In genomic region chr4:108664407-108664806, GRCm38 (mm10) we compare ENCODE assay signal across 9 mouse cellular contexts. TPM values are rescaled to one million over a fixed set of nuclear protein-coding genes. Genes with fewer than 3 reads are reported as not detected.
DNase-seq lines count a peak whose midpoint lies in the region; ATAC-seq and TF ChIP-seq lines count a peak whose summit lies in the region.
"Had no signal": no experiment of that assay in that cellular context is flagged by ENCODE, and none has a peak within 500 bp of the region (broad histone marks: within the 10 kb centered on the region; RNA-seq: fewer than 3 reads in every experiment).

No protein-coding gene starts in this region.

- H3K4me2 ChIP-seq in intestine, embryonic 16.5 days (ENCODE audit: low read depth, low read length), result no peak overlapping the region
- H3K4me2 ChIP-seq in intestine, embryonic 15.5 days (replicated peaks), result no peak overlapping the region
- no peak overlapping the region for H3K4me2 ChIP-seq in intestine, postnatal 0 days (replicated peaks; ENCODE audit: low read depth)

- H3K9me3 ChIP-seq in intestine, embryonic 16.5 days (ENCODE audit: control insufficient read depth, low read length), result no peaks in the 10 kb centered on the region
- H3K9me3 ChIP-seq in intestine, embryonic 15.5 days, result no peaks in the 10 kb centered on the region
- H3K9me3 ChIP-seq in intestine, postnatal 0 days (ENCODE audit: control insufficient read depth), result no peaks in the 10 kb centered on the region

- no peak overlapping the region for H3K9ac ChIP-seq in intestine, embryonic 16.5 days (ENCODE audit: low read depth, low read length)
- H3K9ac ChIP-seq in intestine, embryonic 15.5 days, result no peak overlapping the region
- no peak overlapping the region for H3K9ac ChIP-seq in intestine, postnatal 0 days (ENCODE audit: low read depth, low read length)

- no peaks in the 10 kb centered on the region for H3K4me1 ChIP-seq in intestine, embryonic 16.5 days (ENCODE audit: control insufficient read depth, insufficient read depth, low read length)
- H3K4me1 ChIP-seq in intestine, embryonic 15.5 days (replicated peaks), result no peaks in the 10 kb centered on the region
- no peaks in the 10 kb centered on the region for H3K4me1 ChIP-seq in intestine, postnatal 0 days (replicated peaks; ENCODE audit: control insufficient read depth, insufficient read depth, low read length)

- 59% methylated on average over 2 of the region's 2 CpGs for WGBS in intestine, embryonic 16.5 days
- WGBS in intestine, embryonic 15.5 days, result 54% methylated on average over 2 of the region's 2 CpGs
- WGBS in intestine, postnatal 0 days, result 49% methylated on average over 2 of the region's 2 CpGs

- no peak overlapping the region for H3K27ac ChIP-seq in intestine, embryonic 16.5 days (ENCODE audit: low read length)
- no peak overlapping the region for H3K27ac ChIP-seq in intestine, embryonic 15.5 days
- H3K27ac ChIP-seq in intestine, postnatal 0 days (ENCODE audit: low read depth, low read length), result no peak overlapping the region

- H3K4me3 ChIP-seq in intestine, embryonic 16.5 days (ENCODE audit: low read length), result no peak overlapping the region
- H3K4me3 ChIP-seq in intestine, embryonic 15.5 days (replicated peaks), result no peak overlapping the region
- H3K4me3 ChIP-seq in intestine, postnatal 0 days (ENCODE audit: low read depth, low read length), result no peak overlapping the region

- H3K27me3 ChIP-seq in intestine, embryonic 16.5 days (replicated peaks; ENCODE audit: control insufficient read depth, insufficient read depth, low read length), result no peaks in the 10 kb centered on the region
- H3K27me3 ChIP-seq in intestine, embryonic 15.5 days (replicated peaks), result no peaks in the 10 kb centered on the region
- H3K27me3 ChIP-seq in intestine, postnatal 0 days (replicated peaks; ENCODE audit: control insufficient read depth, insufficient read depth, low read length), result no peaks in the 10 kb centered on the region

- peak; percentile 76 for TF ChIP-seq CTCF in intestine, postnatal 0 days (IDR thresholded peaks at IDR 0.05; ENCODE audit: low read depth)

- DNase-seq in B cell, adult 2 months, result peak; percentile 5 to 6
- DNase-seq in NIH3T3 (ENCODE audit: low read depth), result peak; percentile 70
- DNase-seq in spleen, adult 18-20 months, result no peak
- no peak for DNase-seq in urinary bladder, postnatal 14 days (ENCODE audit: low spot score)
- DNase-seq in frontal cortex, postnatal 14 days (ENCODE audit: low spot score in 2 of 2), result no peak

- no peaks in the 10 kb centered on the region for H3K36me3 ChIP-seq in intestine, embryonic 16.5 days (ENCODE audit: control insufficient read depth, insufficient read depth, low read length)
- H3K36me3 ChIP-seq in intestine, embryonic 15.5 days, result no peaks in the 10 kb centered on the region; the same call in 1 of the 2 replicates
- H3K36me3 ChIP-seq in intestine, postnatal 0 days (ENCODE audit: control insufficient read depth, insufficient read depth), result peaks cover 8% of the 10 kb centered on the region

- 0 out of 2 replicates have a peak, but pooled peaks have one; percentile 52 for ATAC-seq in intestine, embryonic 16.5 days
- no peak; the same call in 1 of the 2 replicates for ATAC-seq in intestine, embryonic 15.5 days
- 0 out of 2 replicates have a peak, but pooled peaks have one; percentile 10 for ATAC-seq in intestine, postnatal 0 days

RNA-seq across cellular contexts. Expression of gene Cc2d1b, which starts 44.7 kb away (rescaled TPM):
- polyA plus RNA-seq in intestine, embryonic 16.5 days (2015; fragmentation: Nextera tagmentation; extraction: Ambion mirVana), result 33.0 and 35.2 TPM in 2 replicates
- 30.9 and 33.9 TPM in 2 replicates for polyA plus RNA-seq in intestine, embryonic 15.5 days (2015; fragmentation: Nextera tagmentation; extraction: Ambion mirVana)
- 25.7 and 26.7 TPM in 2 replicates for polyA plus RNA-seq in intestine, postnatal 0 days (2015; fragmentation: Nextera tagmentation; extraction: Ambion mirVana)

RNA-seq across cellular contexts. Expression of gene 3110021N24Rik, which starts 55.0 kb away (rescaled TPM):
- 1.1 and 1.3 TPM in 2 replicates for polyA plus RNA-seq in intestine, embryonic 16.5 days (2015; fragmentation: Nextera tagmentation; extraction: Ambion mirVana)
- polyA plus RNA-seq in intestine, embryonic 15.5 days (2015; fragmentation: Nextera tagmentation; extraction: Ambion mirVana), result 0.92 and 1.5 TPM in 2 replicates
- polyA plus RNA-seq in intestine, postnatal 0 days (2015; fragmentation: Nextera tagmentation; extraction: Ambion mirVana), result 1.3 and 2.2 TPM in 2 replicates
- polyA plus RNA-seq: testis, adult 2 months had no signal

Comparison
In these comparisons a context has a peak if more than half of its experiments do, and no peak if none do; other contexts are left out.
1. DNase-seq: peak in B cell, adult 2 months (2 of 2) and NIH3T3 (single experiment); none in spleen, adult 18-20 months (0 of 2), urinary bladder, postnatal 14 days (single experiment) and frontal cortex, postnatal 14 days (0 of 2).